Mouse (Mus musculus) C2C12 (cell line): ENCODE data around the gene Gatad2a. TPM values are rescaled to one million over a fixed set of nuclear protein-coding genes. Genes with fewer than 3 reads are reported as not detected.

ENCODE experiments used
- H3K27me3 ChIP-seq: one replicate; pipeline ENCODE4 v1.6.1; 2011; ENCODE audit not compliant: control insufficient read depth, insufficient read depth, insufficient read length
- H3K36me3 ChIP-seq: one replicate; pipeline ENCODE4 v1.6.1; 2011; ENCODE audit not compliant: control insufficient read depth, insufficient read depth
- H3K4me3 ChIP-seq: one replicate; pipeline ENCODE4 v1.5.1; 2011; ENCODE audit warnings: mild to moderate bottlenecking, control low read depth; ENCODE audit not compliant: poor library complexity, insufficient read depth, severe bottlenecking
- H3K79me2 ChIP-seq: one replicate; pipeline ENCODE4 v1.6.1; 2011; ENCODE audit not compliant: control insufficient read depth, insufficient read depth
- H3K79me3 ChIP-seq: one replicate; pipeline ENCODE4 v1.6.1; 2011; ENCODE audit warnings: low read depth, control low read depth
- H3ac ChIP-seq: one replicate; pipeline ENCODE3; 2011; ENCODE audit warnings: low read depth; ENCODE audit not compliant: control insufficient read depth, insufficient read length
- CEBPB ChIP-seq: IDR thresholded peaks from one replicate; pipeline ENCODE4 v1.6.1; 2011; ENCODE audit warnings: low read depth, mild to moderate bottlenecking, control low read depth, moderate library complexity
- CTCF ChIP-seq: IDR thresholded peaks from one replicate; pipeline ENCODE4 v1.5.1; 2011; ENCODE audit not compliant: control insufficient read depth, insufficient read depth, insufficient read length
- FOSL1 ChIP-seq: IDR thresholded peaks from one replicate; pipeline ENCODE4 v1.8.0; 2011; ENCODE audit warnings: mild to moderate bottlenecking, low read length; ENCODE audit not compliant: poor library complexity, insufficient read depth, severe bottlenecking
- MAX ChIP-seq: IDR thresholded peaks from one replicate; pipeline ENCODE4 v1.6.1; 2011; ENCODE audit warnings: mild to moderate bottlenecking, control low read depth
- MYOD1 ChIP-seq: IDR thresholded peaks from one replicate; pipeline ENCODE4 v1.6.1; 2011; ENCODE audit warnings: low read depth; ENCODE audit not compliant: control insufficient read depth, insufficient read length
- MYOG ChIP-seq: IDR thresholded peaks from one replicate; pipeline ENCODE4 v1.6.1; 2011; ENCODE audit not compliant: control insufficient read depth, insufficient read length; ENCODE audit errors: extremely low read depth
- USF1 ChIP-seq: IDR thresholded peaks from one replicate; pipeline ENCODE4 v1.6.1; 2011; ENCODE audit warnings: low read depth, mild to moderate bottlenecking, control low read depth, moderate library complexity
- polyA plus RNA-seq: library from polyadenylated mRNA; unstranded; fragments of >200 nt; fragmentation: generic; extraction: Trizol; gene quantifications from one replicate; pipeline ENCODE4 v1.2.1, GENCODE M21; 2012; ENCODE audit warnings: missing spikeins

Gene Gatad2a
- polyA plus RNA-seq, 1 experiment: 59.3 TPM

DNA sequence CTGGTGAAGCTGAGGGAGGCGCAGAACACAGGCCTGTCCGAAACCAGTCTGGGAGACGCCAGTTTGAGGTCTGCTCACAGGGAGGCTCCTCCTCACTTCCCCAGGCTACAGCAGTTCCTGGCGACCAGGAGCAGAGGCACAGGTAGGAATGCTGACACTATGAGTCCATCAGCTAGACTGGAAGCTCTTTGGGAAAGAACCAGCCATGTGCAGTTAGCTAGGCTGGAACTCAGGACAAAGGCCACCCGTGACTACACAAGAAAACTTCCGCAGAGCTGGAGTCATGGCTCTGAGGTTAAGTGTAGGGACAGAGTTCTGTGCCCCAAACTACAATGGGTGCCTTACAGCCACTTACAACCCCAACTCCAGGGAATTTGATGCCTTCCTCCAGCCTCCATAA lies 98.3 kb downstream of the Gatad2a start:
- no peak overlapping the region for H3K4me3 ChIP-seq
- no peak for TF ChIP-seq CEBPB
- no peak for TF ChIP-seq USF1
- no peak for TF ChIP-seq CTCF
- no peak for TF ChIP-seq MYOD1
- H3ac ChIP-seq: no peak overlapping the region
- H3K79me2 ChIP-seq: peaks cover 59% of the 10 kb centered on the region
- H3K79me3 ChIP-seq: peaks cover 31% of the 10 kb centered on the region
- no peaks in the 10 kb centered on the region for H3K27me3 ChIP-seq
- peaks cover 16% of the 10 kb centered on the region for H3K36me3 ChIP-seq

- TF ChIP-seq USF1 (no peak), FOSL1 (no peak), CEBPB (no peak), MYOD1 (no peak)
- Histone ChIP-seq H3K27me3 (no peaks in the 10 kb centered on the region), H3K79me2 (peaks cover 54% of the 10 kb centered on the region), H3K4me3 (no peak overlapping the region), H3K36me3 (peaks cover 16% of the 10 kb centered on the region), H3K79me3 (peaks cover 28% of the 10 kb centered on the region), H3ac (no peak overlapping the region)
Measured at GRCm38 (mm10) chr8:69895772-69896451, 100.3 kb downstream of the Gatad2a start.

GRCm38 (mm10) chr8:69894836-69895332 lies 101.3 kb downstream of the Gatad2a start:
- peaks cover 44% of the 10 kb centered on the region for H3K79me2 ChIP-seq
- TF ChIP-seq USF1 (no peak), MYOG (no peak), FOSL1 (no peak)
- no peak overlapping the region for H3K4me3 ChIP-seq
- no peak overlapping the region for H3ac ChIP-seq
- peaks cover 22% of the 10 kb centered on the region for H3K79me3 ChIP-seq
- peaks cover 16% of the 10 kb centered on the region for H3K36me3 ChIP-seq
- no peaks in the 10 kb centered on the region for H3K27me3 ChIP-seq

- Histone ChIP-seq H3K27me3 (no peaks in the 10 kb centered on the region), H3K4me3 (no peak overlapping the region), H3K79me2 (peaks cover 33% of the 10 kb centered on the region), H3K36me3 (peaks cover 16% of the 10 kb centered on the region), H3K79me3 (peaks cover 17% of the 10 kb centered on the region), H3ac (no peak overlapping the region)
- TF ChIP-seq MYOG (no peak), FOSL1 (no peak), USF1 (no peak), CEBPB (no peak), CTCF (no peak), MYOD1 (no peak), MAX (no peak)
Measured at GRCm38 (mm10) chr8:69893863-69894262, 102.3 kb downstream of the Gatad2a start.

DNA sequence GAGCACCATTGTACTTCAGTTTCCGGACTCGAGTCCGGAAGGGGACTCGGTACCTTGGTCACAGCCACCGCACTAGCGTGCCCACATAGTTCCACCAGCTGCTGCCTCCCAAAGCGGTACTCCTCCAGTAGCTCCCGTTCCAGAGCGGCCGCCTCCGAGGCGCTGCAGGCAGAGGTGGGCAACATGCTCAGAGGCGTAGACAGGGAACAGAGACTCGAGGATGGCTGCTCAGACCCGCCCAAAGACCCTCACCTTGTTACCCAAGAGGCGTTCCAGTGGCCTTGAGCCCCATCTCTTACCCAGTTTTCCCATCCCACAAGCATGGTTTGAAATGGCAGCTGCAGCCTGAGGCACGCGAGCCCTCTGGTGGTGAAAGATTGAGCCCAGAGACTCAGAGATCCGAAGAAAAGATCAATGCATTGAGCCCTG lies 105.4 kb downstream of the Gatad2a start:
- Histone ChIP-seq H3K79me2 (peaks cover 3% of the 10 kb centered on the region), H3K36me3 (peaks cover 13% of the 10 kb centered on the region), H3K79me3 (no peaks in the 10 kb centered on the region), H3ac (no peak overlapping the region), H3K4me3 (no peak overlapping the region), H3K27me3 (peaks cover 11% of the 10 kb centered on the region)
- TF ChIP-seq MYOG: no peak
- peak; percentile 16 for TF ChIP-seq CTCF

DNA sequence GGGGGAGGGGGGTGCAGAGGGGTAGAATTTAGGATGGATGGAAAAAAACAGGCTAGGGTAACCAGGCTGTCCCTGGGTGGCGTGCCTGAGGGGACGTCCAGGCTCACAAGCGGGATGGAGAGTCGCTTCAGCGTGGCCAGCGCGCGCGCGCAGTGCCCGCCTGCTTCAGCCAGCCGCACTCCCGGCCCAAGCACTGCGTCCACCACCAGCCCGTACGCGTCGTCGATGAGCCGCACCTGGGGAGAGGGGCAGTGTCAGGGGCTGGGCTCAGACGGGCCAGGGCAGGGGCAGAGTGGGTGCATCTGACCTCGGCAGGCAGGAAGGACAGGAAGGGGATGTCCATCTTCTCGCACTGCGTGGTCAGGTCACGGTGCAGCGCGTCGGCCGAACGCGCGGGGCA lies 107.3 kb downstream of the Gatad2a start:
- Histone ChIP-seq H3K79me2 (no peaks in the 10 kb centered on the region), H3ac (no peak overlapping the region), H3K79me3 (no peaks in the 10 kb centered on the region), H3K4me3 (no peak overlapping the region), H3K27me3 (peaks cover 12% of the 10 kb centered on the region), H3K36me3 (peaks cover 5% of the 10 kb centered on the region)
- TF ChIP-seq USF1 (no peak), MYOG (no peak), MYOD1 (no peak), FOSL1 (no peak), CTCF (no peak), CEBPB (no peak)
